Mouse (Mus musculus) kidney, adult 2 months (tissue): ENCODE results near the gene Rpl10-ps3. TPM values are rescaled to one million over a fixed set of nuclear protein-coding genes. Genes with fewer than 3 reads are reported as not detected.

Experiments
- DNase-seq: peaks from one replicate; pipeline ENCODE4 v3.0.0; 2021
- H3K27ac ChIP-seq: fragments of 200-500 bp; 2 replicates; pipeline ENCODE4 v1.5.1; 2012; ENCODE audit warnings: low read depth, low read length, control low read depth, inconsistent platforms; ENCODE audit not compliant: insufficient read depth
- H3K27me3 ChIP-seq: fragments of 200-500 bp; replicated peaks from 2 replicates; pipeline ENCODE4 v1.6.1; 2012; ENCODE audit warnings: mild to moderate bottlenecking, moderate library complexity, low read length, inconsistent platforms; ENCODE audit not compliant: control insufficient read depth, insufficient read depth
- H3K36me3 ChIP-seq: fragments of 200-500 bp; 2 replicates; pipeline ENCODE4 v1.6.1; 2012; ENCODE audit warnings: mild to moderate bottlenecking, moderate library complexity, low read length, inconsistent platforms; ENCODE audit not compliant: control insufficient read depth, insufficient read depth
- H3K4me1 ChIP-seq: fragments of 200-500 bp; 2 replicates; pipeline ENCODE4 v1.6.1; 2011; ENCODE audit warnings: low read length; ENCODE audit not compliant: control insufficient read depth, insufficient read depth
- H3K4me3 ChIP-seq: fragments of 200-500 bp; 2 replicates; pipeline ENCODE4 v1.5.1; 2011; ENCODE audit warnings: mild to moderate bottlenecking, low read depth, low read length, control low read depth; ENCODE audit not compliant: insufficient read depth
- CTCF ChIP-seq: fragments of 200-500 bp; conservative IDR thresholded peaks from 2 replicates; pipeline ENCODE4 v1.5.1; 2011; ENCODE audit warnings: low read depth, mild to moderate bottlenecking, control low read depth, low read length, moderate library complexity, mixed read lengths; ENCODE audit not compliant: insufficient read depth, insufficient read length
- POLR2A ChIP-seq: fragments of 200-500 bp; IDR thresholded peaks from one replicate; pipeline ENCODE4 v1.6.1; 2011; ENCODE audit warnings: low read depth, low read length, control low read depth
- WGBS: fragments of 180-500 bp; shearing (Covaris S2); methylation state at CpG from one replicate; pipeline ENCODE4 v1.1.7; 2018; 5-methylcytosine and 5-hydroxymethylcytosine counted together
- polyA plus RNA-seq: library from polyadenylated mRNA; depleted of rRNA; stranded (reverse); fragments of >200 nt; gene quantifications from 2 replicates; pipeline ENCODE4 v1.2.3, GENCODE M21; 2012; rRNA removed

The Rpl10-ps3 gene
- 97.7 and 121 TPM in 2 replicates for polyA plus RNA-seq

- no peak for TF ChIP-seq POLR2A
- TF ChIP-seq CTCF: no peak
- whole genome bisulfite sequencing: 96% methylated on average over 12 of the region's 13 CpGs
- Histone ChIP-seq H3K27ac (no peak within 1 kb of the TSS), H3K36me3 (no peaks in the 10 kb centered on the region), H3K4me1 (no peaks in the 10 kb centered on the region; the same call in 1 of the 2 replicates), H3K4me3 (no peak within 1 kb of the TSS), H3K27me3 (no peaks in the 10 kb centered on the region)
- no peak for DNase-seq
These were observed at the start of gene Rpl10-ps3 for GRCm38 (mm10) chr9:50344868-50345267. Gene Rpl10-ps3, minus strand, starts transcription at chr9:50344968.

- H3K36me3 ChIP-seq: no peaks in the 10 kb centered on the region
- no peaks in the 10 kb centered on the region for H3K4me1 ChIP-seq
- WGBS: 39% methylated on average over 6 of the region's 6 CpGs
- H3K27me3 ChIP-seq: no peaks in the 10 kb centered on the region
- no peak overlapping the region for H3K27ac ChIP-seq
- peak; percentile 54 for DNase-seq
- H3K4me3 ChIP-seq: no peak overlapping the region
- TF ChIP-seq POLR2A (no peak), CTCF (no peak)
These were observed 30.8 kb upstream of the Rpl10-ps3 start for GRCm38 (mm10) chr9:50375598-50375997.

GRCm38 (mm10) chr9:50374666-50375065 lies 29.9 kb upstream of the Rpl10-ps3 start:
- no peak for TF ChIP-seq CTCF
- TF ChIP-seq POLR2A: no peak
- no peak overlapping the region for H3K27ac ChIP-seq
- WGBS: 87% methylated on average over 5 of the region's 5 CpGs
- no peak for DNase-seq
- no peaks in the 10 kb centered on the region for H3K36me3 ChIP-seq
- no peaks in the 10 kb centered on the region for H3K27me3 ChIP-seq
- H3K4me3 ChIP-seq: no peak overlapping the region
- no peaks in the 10 kb centered on the region for H3K4me1 ChIP-seq

GRCm38 (mm10) chr9:50368551-50369297 lies 24.0 kb upstream of the Rpl10-ps3 start:
- Histone ChIP-seq H3K4me1 (no peaks in the 10 kb centered on the region), H3K27me3 (no peaks in the 10 kb centered on the region), H3K4me3 (no peak overlapping the region), H3K36me3 (no peaks in the 10 kb centered on the region), H3K27ac (no peak overlapping the region)
- WGBS: 74% methylated on average over 8 of the region's 8 CpGs
- TF ChIP-seq CTCF: no peak
- TF ChIP-seq POLR2A: no peak
- DNase-seq: peak; percentile 8

GRCm38 (mm10) chr9:50365059-50365780 lies 20.5 kb upstream of the Rpl10-ps3 start:
- TF ChIP-seq POLR2A (no peak), CTCF (no peak)
- H3K4me3 ChIP-seq: no peak overlapping the region
- peak; percentile 87 for DNase-seq
- H3K27me3 ChIP-seq: no peaks in the 10 kb centered on the region
- no peaks in the 10 kb centered on the region for H3K4me1 ChIP-seq
- H3K27ac ChIP-seq: peak overlapping the region; percentile 77
- 28% methylated on average over 11 of the region's 11 CpGs for WGBS
- no peaks in the 10 kb centered on the region for H3K36me3 ChIP-seq

GRCm38 (mm10) chr9:50363962-50364361 lies 19.2 kb upstream of the Rpl10-ps3 start:
- Histone ChIP-seq H3K4me1 (no peaks in the 10 kb centered on the region), H3K4me3 (no peak overlapping the region), H3K27ac (no peak overlapping the region), H3K36me3 (no peaks in the 10 kb centered on the region), H3K27me3 (no peaks in the 10 kb centered on the region)
- no peak for DNase-seq
- TF ChIP-seq CTCF: no peak
- no peak for TF ChIP-seq POLR2A
- WGBS: 87% methylated on average over 2 of the region's 2 CpGs

- no peak overlapping the region for H3K27ac ChIP-seq
- 53% methylated on average over 5 of the region's 5 CpGs for WGBS
- DNase-seq: no peak
- H3K4me3 ChIP-seq: no peak overlapping the region
- TF ChIP-seq CTCF (no peak), POLR2A (no peak)
- H3K4me1 ChIP-seq: no peaks in the 10 kb centered on the region
- no peaks in the 10 kb centered on the region for H3K36me3 ChIP-seq
- H3K27me3 ChIP-seq: no peaks in the 10 kb centered on the region
These were observed 18.5 kb upstream of the Rpl10-ps3 start for GRCm38 (mm10) chr9:50363259-50363658.
